Mouse (Mus musculus): Measurements from ENCODE around the gene Fpr-rs7.

Fpr-rs7 gene

DNA sequence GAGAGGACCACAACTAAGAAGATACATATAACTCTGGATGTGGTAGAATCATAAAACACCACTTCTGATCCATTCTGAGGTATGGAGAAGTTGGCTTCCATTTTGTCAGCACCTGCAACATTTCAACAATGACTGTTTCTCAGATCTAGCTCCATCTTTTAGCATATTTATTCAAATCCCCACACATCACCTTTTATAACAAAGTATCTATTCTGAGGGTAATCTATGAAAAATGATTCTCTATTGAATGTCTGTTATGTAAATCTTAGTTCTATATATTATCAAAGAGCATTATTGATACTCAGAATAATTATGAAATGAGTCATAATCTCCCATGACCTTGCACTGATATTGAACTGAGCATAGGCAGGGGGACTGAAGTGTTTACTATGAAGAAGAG, at the start of gene Fpr-rs7:
Gene Fpr-rs7 (minus strand): TSS at position 101 of the 400 bp plus-strand sequence.
- DNase-seq (ENCODE audit: low spot score): no peak

DNA sequence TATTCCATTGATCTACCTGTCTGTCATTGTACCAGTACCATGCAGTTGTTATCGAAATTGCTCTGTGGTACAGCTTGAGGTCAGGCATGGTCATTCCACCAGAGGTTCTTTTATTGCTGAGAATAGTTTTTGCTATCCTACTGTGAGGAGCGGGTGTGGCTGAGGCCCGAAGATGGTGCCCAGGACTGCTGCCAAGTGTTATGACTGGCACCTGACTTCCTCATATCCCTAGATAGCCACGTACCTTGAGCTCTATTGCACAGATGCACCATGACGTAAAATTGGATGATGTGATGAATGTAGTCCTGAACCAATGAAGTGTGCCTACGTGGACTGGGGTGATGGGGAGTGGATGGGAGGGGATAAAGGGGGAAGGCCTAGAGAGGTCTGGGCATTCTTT, 39.9 kb downstream of the Fpr-rs7 start:
- DNase-seq (ENCODE audit: low spot score): no peak

DNA sequence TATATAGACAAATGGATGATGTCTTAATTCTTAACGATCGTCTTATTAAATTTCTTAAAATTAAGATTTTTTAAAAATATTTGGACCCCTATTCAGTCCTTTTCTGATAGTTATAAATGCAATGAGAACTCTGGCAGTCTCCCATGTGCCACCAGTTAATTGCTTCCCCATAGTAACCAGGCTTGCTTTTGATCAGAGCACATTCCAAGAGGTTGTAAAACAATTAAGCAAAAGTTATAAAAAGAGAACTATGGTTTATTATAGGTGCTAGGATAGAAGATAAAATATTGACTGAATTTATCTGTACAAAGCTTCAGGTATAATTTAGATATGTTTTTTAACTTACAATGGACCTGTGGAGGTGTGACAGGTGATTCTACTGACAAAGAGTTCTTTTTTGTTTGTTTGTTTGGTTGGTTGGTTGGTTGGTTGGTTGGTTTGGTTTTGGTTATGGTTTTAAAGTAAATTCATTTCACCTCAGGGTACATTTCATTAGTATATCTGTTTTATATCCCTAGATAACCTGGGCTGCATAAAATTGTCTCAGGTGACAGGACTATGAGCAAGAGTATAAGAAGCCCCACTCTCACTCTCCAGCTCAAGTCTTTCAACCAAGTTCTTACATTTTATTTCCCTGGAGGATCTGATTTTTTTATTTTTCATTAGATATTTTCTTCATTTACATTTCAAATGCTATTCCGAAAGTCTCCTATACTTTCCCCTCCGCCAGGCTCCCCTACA, 42.2 kb downstream of the Fpr-rs7 start:
- DNase-seq (ENCODE audit: low spot score): no peak

Measured in embryo, embryonic 10.5 days (tissue).